Mouse (Mus musculus) lung, embryonic 15.5 days (tissue): ENCODE measurements at regions not wholly inside any gene's neighbourhood (a gene's known extent, or its start where the extent isn't known, plus 50 kb on each side); places are given as distances from the start of the nearest gene placed in this dataset.
"Not testable (repeated sequence)": the region's sequence is repeated elsewhere in the genome, so short reads cannot be mapped to it uniquely, and the experiment has no call there.

Source experiments
- ATAC-seq: fragments of 200-750 bp; cut with Nextera tagmentation; 2 replicates; pipeline ENCODE4 v1.8.0; 2017; ENCODE audit warnings: moderate number of reproducible peaks, borderline replicate concordance; ENCODE audit not compliant: low FRiP score, low TSS enrichment; ENCODE audit errors: extremely low read depth
- H3K27ac ChIP-seq: fragments of 300-500 bp; sonication (generic); 2 replicates; pipeline ENCODE4 v1.5.1; 2015; ENCODE audit warnings: moderate library complexity, mild to moderate bottlenecking, inconsistent platforms
- H3K27me3 ChIP-seq: fragments of 300-500 bp; sonication (generic); 2 replicates; pipeline ENCODE4 v1.6.1; 2015; ENCODE audit warnings: inconsistent platforms
- H3K36me3 ChIP-seq: fragments of 300-500 bp; sonication (generic); 2 replicates; pipeline ENCODE4 v1.6.1; 2015; ENCODE audit warnings: inconsistent platforms
- H3K4me1 ChIP-seq: fragments of 300-500 bp; sonication (generic); 2 replicates; pipeline ENCODE4 v1.6.1; 2015; ENCODE audit warnings: inconsistent platforms
- H3K4me2 ChIP-seq: fragments of 300-500 bp; sonication (generic); 2 replicates; pipeline ENCODE4 v1.6.1; 2015; ENCODE audit warnings: inconsistent platforms, mild to moderate bottlenecking, moderate library complexity
- H3K4me3 ChIP-seq: fragments of 300-500 bp; sonication (generic); 2 replicates; pipeline ENCODE4 v1.5.1; 2015; ENCODE audit warnings: mild to moderate bottlenecking, inconsistent platforms
- H3K9ac ChIP-seq: fragments of 300-500 bp; sonication (generic); 2 replicates; pipeline ENCODE4 v1.6.1; 2015; ENCODE audit warnings: inconsistent platforms
- H3K9me3 ChIP-seq: fragments of 300-500 bp; sonication (generic); 2 replicates; pipeline ENCODE4 v1.6.1; 2016; ENCODE audit warnings: inconsistent platforms
- WGBS: fragments of 180-500 bp; shearing (Covaris S2); methylation state at CpG from one replicate; pipeline ENCODE4 v1.1.7; 2015; 5-methylcytosine and 5-hydroxymethylcytosine counted together

DNA sequence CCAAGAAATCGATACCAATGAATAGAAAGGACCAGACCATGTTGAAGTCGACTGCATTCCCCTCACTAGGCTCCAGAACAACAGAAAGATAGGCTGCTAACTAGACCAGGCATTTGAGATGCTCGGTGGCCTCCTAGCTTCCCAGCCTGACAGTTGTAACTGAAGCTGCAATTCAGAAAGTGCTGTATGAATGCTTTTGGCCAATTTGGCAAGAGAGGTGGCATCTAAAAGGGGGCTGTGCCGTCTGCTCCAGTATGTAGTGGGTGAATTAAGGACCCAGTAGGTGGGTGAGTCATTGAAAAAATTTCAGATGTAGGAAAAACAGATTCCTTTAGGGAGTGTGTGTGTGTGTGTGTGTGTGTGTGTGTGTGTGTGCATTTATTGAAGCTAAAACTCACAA, 195.0 kb downstream of the Cep170 start:
- H3K4me3 ChIP-seq: no peak overlapping the region
- no peaks in the 10 kb centered on the region for H3K4me1 ChIP-seq
- H3K4me2 ChIP-seq: no peak overlapping the region
- H3K36me3 ChIP-seq: no peaks in the 10 kb centered on the region
- H3K9ac ChIP-seq: no peak overlapping the region
- 73% methylated on average over 4 of the region's 4 CpGs for WGBS
- ATAC-seq: no peak
- H3K9me3 ChIP-seq: no peaks in the 10 kb centered on the region
- no peak overlapping the region for H3K27ac ChIP-seq
- no peaks in the 10 kb centered on the region for H3K27me3 ChIP-seq

DNA sequence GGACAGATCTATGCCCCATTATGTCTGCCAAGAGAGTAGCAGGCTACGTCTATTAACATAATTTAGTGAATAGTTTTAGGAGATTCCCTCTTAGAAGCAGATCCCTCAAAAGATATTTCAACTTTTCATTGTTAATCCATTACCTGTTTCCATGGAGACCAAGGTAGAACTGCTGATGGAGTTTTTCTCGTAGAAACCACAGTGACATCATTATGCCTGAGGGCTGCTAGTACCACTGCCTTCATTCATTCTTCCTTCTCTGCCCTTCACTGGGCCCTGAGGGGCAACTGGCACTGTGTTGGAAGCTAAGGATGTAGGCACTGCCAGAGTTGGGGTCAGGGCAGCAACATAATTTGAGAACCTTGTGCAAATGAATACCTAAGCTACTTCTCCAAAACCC, 198.2 kb downstream of the Cep170 start:
- no peak for ATAC-seq
- no peaks in the 10 kb centered on the region for H3K4me1 ChIP-seq
- no peak overlapping the region for H3K4me3 ChIP-seq
- no peak overlapping the region for H3K27ac ChIP-seq
- no peak overlapping the region for H3K9ac ChIP-seq
- H3K9me3 ChIP-seq: no peaks in the 10 kb centered on the region
- WGBS: 72% methylated on average over 2 of the region's 2 CpGs
- no peak overlapping the region for H3K4me2 ChIP-seq
- no peaks in the 10 kb centered on the region for H3K27me3 ChIP-seq
- H3K36me3 ChIP-seq: no peaks in the 10 kb centered on the region

DNA sequence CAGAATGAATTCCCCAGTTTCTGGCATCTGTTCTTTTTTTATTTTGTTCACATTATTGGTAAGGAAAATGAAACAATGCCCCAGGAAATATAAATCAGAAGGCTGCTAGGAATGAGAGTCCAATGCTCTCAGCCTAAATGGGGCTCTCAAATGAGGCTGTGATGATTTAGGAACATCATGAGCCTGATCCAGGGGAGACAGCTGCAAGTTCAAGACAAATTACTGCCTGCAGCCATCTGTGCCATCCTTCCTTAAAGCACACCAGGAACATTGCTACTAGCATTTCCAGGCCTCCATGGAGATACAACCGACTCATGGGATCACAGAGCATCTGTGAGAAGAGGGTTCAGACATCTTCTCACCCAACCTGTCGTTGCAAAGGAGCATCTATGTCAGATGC, 219.6 kb downstream of the Cep170 start:
- WGBS: 61% methylated on average over 2 of the region's 2 CpGs

DNA sequence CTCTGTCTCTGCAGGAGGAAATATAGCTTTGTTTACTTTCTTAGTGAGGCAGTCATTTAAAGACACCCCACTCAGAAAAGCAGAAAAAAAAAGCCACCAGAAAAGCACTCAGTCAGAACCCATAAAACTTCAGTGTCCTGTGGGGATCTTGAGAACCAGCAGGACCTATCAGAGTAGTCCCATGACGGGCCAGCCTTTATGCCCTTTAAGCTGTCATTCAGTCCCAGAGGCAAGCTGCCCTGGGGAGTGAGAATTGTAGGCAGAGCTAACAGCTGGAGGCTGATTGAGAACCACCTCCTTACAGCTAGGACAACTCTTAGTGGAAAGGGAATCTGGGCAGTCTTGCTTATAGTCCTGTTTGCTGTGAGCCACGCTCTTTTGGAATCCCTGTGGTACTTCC, 225.7 kb downstream of the Cep170 start:
- ATAC-seq: no peak
- no peak overlapping the region for H3K9ac ChIP-seq
- WGBS: 52% methylated on average over 2 of the region's 2 CpGs
- no peaks in the 10 kb centered on the region for H3K4me1 ChIP-seq
- no peaks in the 10 kb centered on the region for H3K27me3 ChIP-seq
- H3K9me3 ChIP-seq: no peaks in the 10 kb centered on the region
- H3K36me3 ChIP-seq: no peaks in the 10 kb centered on the region
- H3K4me3 ChIP-seq: no peak overlapping the region
- no peak overlapping the region for H3K4me2 ChIP-seq
- H3K27ac ChIP-seq: no peak overlapping the region

More for the DNA sequence above, 219.6 kb downstream of the Cep170 start:
- no peaks in the 10 kb centered on the region for H3K4me1 ChIP-seq
- no peaks in the 10 kb centered on the region for H3K9me3 ChIP-seq
- H3K4me3 ChIP-seq: no peak overlapping the region
- H3K4me2 ChIP-seq: no peak overlapping the region
- H3K27me3 ChIP-seq: no peaks in the 10 kb centered on the region
- H3K9ac ChIP-seq: no peak overlapping the region
- ATAC-seq: no peak
- H3K27ac ChIP-seq: no peak overlapping the region
- H3K36me3 ChIP-seq: no peaks in the 10 kb centered on the region

DNA sequence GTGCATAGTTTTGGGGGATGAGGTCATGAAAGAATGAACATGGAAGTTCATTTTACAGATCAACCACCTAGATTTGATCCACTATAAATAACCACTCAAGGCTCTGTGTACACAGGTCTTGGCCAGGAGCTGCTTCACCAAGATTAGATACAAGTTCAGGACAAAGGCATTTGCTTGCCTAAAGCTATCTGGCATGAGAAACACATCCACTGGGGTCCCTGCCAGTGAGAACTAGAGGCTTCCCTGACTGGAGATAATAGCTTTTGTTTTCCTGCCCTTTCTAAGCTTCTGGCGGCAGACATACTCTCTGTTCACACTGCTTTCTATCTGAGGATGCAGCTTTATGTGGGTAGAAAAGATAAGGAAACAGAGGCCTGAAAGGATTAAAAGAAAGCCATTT, 240.2 kb downstream of the Cep170 start:
- Histone ChIP-seq H3K9ac (no peak overlapping the region), H3K9me3 (no peaks in the 10 kb centered on the region), H3K4me1 (no peaks in the 10 kb centered on the region), H3K36me3 (no peaks in the 10 kb centered on the region), H3K4me2 (no peak overlapping the region), H3K27ac (no peak overlapping the region), H3K4me3 (no peak overlapping the region), H3K27me3 (no peaks in the 10 kb centered on the region)
- ATAC-seq: no peak
- WGBS: 28% methylated on average over 1 of the region's 1 CpGs

DNA sequence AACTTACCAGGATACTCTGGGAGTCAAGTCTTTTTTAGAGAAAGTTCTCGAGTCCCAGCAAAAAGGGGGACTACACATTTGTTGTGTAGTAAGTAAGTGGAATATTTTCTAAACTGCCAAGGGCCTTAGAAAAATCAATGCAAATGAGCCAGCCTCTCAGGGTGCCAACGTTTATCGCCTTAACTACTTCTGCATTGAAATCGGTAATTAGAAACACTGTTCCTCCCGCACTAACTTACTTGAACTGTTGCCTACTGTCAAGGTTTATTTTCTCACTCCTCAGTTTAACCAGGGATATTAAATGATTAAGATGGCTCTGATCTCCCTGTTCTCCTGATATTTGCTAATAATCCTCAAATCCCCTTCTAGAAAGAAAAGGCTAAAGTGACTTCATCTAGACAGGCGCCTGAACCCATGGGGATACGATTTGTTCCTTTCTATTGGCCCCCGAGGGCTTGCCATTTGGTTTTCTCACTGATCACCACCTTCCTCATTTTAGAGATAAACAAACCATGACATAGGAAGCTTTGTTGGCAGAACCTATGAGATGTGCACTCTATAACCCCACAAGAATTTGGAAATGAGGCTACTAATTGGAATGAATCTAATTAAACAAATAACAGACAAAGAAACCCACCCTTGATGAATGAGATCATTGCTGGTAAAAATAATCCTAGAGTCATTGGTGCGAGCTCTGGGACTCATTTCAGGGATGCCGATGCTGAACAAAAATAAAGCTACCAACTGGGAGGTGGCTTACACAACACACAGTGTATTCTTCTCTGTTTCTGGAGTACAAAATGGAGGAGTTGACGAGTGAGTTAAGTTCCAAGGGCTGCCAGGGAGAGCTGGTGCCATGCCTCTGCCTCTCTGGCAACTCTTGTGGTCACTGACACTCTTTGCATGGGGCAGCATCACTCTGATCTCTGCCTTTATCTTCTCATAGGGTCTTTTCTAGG, 255.1 kb downstream of the Cep170 start:
- H3K9ac ChIP-seq: no peak overlapping the region
- ATAC-seq: no peak
- H3K4me1 ChIP-seq: no peaks in the 10 kb centered on the region
- H3K27me3 ChIP-seq: no peaks in the 10 kb centered on the region
- no peak overlapping the region for H3K4me2 ChIP-seq
- no peak overlapping the region for H3K4me3 ChIP-seq
- H3K27ac ChIP-seq: no peak overlapping the region
- H3K36me3 ChIP-seq: no peaks in the 10 kb centered on the region
- H3K9me3 ChIP-seq: no peaks in the 10 kb centered on the region
- 71% methylated on average over 11 of the region's 11 CpGs for WGBS

DNA sequence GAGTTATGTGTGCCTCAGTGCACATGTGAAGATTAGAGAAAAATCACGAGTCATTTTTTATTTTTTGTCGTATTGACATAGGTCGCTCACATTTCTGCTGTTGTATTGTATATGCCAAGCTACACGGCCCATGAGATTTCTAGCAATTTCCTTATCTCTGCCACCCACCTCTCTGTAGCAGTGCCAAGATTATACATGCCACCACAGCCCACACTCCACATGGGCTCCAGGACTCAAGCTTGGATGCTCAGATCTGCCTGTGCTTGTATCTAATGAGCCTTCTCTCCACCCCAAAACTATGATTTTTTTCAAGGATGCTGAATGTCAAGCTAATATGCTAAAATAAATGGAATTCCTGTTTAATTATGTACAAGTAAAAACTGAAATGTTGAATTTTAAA, 259.3 kb upstream of the Pld5 start:
- H3K9ac ChIP-seq: no peak overlapping the region
- H3K27me3 ChIP-seq: no peaks in the 10 kb centered on the region
- WGBS: 75% methylated on average over 4 of the region's 4 CpGs
- no peak for ATAC-seq
- no peaks in the 10 kb centered on the region for H3K36me3 ChIP-seq
- no peaks in the 10 kb centered on the region for H3K9me3 ChIP-seq
- H3K4me3 ChIP-seq: no peak overlapping the region
- H3K4me1 ChIP-seq: no peaks in the 10 kb centered on the region
- no peak overlapping the region for H3K4me2 ChIP-seq
- H3K27ac ChIP-seq: no peak overlapping the region

DNA sequence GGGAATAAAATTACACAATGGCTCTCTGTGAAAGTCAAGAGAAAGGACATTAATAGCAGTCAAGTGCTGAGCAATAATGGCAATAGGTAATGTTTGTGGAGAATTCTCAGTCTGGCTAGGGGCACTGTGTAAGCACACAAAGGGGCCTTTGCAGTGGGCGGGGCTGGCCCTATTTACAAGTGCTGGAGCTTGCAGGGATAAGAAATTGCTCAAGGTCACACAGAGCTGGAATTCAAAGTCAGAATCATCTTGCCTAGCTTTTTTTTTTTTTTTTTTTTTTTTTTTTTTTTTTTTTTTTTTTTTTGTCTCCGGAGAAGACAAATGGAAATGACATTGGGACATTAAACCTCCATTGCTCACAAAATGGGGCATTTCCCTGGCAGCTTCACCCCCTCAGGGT, 253.9 kb upstream of the Pld5 start:
- H3K36me3 ChIP-seq: no peaks in the 10 kb centered on the region
- 65% methylated on average over 2 of the region's 2 CpGs for WGBS
- ATAC-seq: no peak

DNA sequence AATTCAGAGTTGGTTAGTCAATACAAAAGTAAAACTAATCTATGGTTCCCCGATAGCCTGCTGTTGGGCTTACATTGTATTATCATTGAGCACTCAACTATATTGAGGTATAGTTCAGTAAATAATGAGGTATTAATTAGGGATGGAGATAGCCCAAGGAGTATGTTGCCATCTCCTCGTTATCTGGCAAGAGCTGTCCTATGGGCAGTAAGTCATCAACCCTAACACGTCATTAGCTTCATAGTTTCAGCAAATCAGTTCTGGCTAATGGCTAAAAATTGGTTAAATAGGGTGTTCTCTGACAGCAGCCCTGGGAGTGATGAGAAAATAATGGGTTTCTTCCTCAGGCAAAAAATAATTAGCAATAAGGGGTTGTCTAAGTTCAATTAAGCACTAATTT, 236.4 kb upstream of the Pld5 start:
- WGBS: 45% methylated on average over 3 of the region's 3 CpGs
- no peak for ATAC-seq
- Histone ChIP-seq H3K27ac (no peak overlapping the region), H3K4me3 (no peak overlapping the region), H3K9me3 (no peaks in the 10 kb centered on the region), H3K4me1 (no peaks in the 10 kb centered on the region), H3K4me2 (no peak overlapping the region), H3K36me3 (no peaks in the 10 kb centered on the region), H3K27me3 (no peaks in the 10 kb centered on the region), H3K9ac (no peak overlapping the region)

More for the DNA sequence above, 253.9 kb upstream of the Pld5 start:
- no peaks in the 10 kb centered on the region for H3K4me1 ChIP-seq
- H3K9me3 ChIP-seq: no peaks in the 10 kb centered on the region
- H3K4me3 ChIP-seq: no peak overlapping the region
- H3K27me3 ChIP-seq: no peaks in the 10 kb centered on the region
- no peak overlapping the region for H3K27ac ChIP-seq
- no peak overlapping the region for H3K4me2 ChIP-seq
- no peak overlapping the region for H3K9ac ChIP-seq

DNA sequence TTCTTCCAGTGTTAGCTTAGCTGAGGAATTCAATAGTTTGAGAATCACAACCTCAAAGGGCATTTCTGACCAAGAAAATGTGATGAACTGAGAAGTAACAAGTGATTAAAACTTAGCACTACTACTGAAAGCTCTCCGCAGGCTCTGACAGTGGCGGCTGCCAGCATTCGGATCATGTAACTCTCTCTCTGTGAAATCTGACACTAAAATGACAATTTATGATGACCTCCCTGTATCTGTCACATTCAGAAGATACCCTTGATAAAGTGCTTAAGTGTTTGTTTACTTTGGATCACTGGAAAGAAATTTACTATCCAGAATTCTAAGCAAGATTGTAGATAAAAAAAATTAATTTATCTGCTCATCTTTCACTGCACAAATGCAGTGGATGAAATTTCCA, 230.3 kb upstream of the Pld5 start:
- no peak overlapping the region for H3K27ac ChIP-seq
- no peaks in the 10 kb centered on the region for H3K9me3 ChIP-seq
- 28% methylated on average over 3 of the region's 3 CpGs for WGBS
- no peak overlapping the region for H3K4me3 ChIP-seq
- ATAC-seq: no peak
- H3K27me3 ChIP-seq: no peaks in the 10 kb centered on the region
- no peaks in the 10 kb centered on the region for H3K4me1 ChIP-seq
- H3K36me3 ChIP-seq: no peaks in the 10 kb centered on the region
- H3K4me2 ChIP-seq: no peak overlapping the region
- H3K9ac ChIP-seq: no peak overlapping the region

DNA sequence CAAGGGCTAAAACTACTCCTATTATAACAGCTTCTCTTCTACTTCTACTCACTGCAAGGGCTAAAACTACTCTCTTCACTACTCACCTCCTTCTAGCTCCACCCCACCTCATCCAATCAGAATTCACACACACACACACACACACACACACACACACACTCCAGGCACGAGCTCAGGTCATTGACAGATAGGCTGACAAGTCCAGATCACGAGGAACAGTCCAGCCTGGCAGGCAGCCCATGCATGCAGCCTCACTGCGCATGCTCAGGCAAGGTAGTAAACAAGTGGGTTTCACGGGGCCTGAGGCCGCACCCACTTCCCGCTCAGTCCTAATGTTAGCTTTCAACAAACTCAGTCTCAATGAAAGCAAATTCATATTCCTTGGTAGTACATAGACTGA, 229.6 kb upstream of the Pld5 start:
- H3K27ac ChIP-seq, H3K4me2 ChIP-seq, H3K9ac ChIP-seq, H3K4me3 ChIP-seq, H3K36me3 ChIP-seq, ATAC-seq, H3K9me3 ChIP-seq, H3K4me1 ChIP-seq, H3K27me3 ChIP-seq: not testable (repeated sequence)
- 36% methylated on average over 6 of the region's 6 CpGs for WGBS

DNA sequence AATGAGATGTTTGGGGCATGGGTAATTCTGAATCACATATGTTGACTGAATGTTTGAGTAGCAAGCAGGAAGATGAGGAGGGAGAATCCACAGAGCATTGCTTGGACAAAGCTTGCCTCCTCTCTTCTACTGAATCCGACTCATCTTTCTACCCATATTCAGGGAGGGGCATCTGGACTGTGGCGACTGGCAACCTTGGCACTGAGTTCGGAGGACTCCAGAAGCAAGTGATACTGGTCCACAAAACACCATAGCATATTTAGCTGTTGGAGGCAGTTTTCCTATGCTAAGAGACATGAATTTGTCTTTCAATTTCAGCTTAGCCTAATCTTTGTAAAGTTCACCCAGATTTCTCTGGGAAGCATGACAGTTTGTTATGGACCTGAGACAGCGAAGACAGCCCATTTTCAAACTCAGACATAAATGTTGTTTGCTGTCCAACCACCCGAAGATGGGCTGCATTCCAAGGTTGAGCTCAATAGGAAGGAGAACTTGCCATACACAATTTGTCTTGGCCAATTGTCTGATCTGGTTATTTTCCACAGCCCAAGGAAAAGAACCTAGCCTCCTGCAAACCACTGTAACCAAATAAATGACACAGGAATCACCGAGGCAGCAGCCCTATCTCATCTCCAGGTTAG, 224.0 kb upstream of the Pld5 start:
- ATAC-seq: no peak
- H3K27me3 ChIP-seq: no peaks in the 10 kb centered on the region
- H3K9ac ChIP-seq: no peak overlapping the region
- no peaks in the 10 kb centered on the region for H3K9me3 ChIP-seq
- H3K27ac ChIP-seq: no peak overlapping the region
- no peaks in the 10 kb centered on the region for H3K4me1 ChIP-seq
- H3K36me3 ChIP-seq: no peaks in the 10 kb centered on the region
- H3K4me3 ChIP-seq: no peak overlapping the region
- 68% methylated on average over 6 of the region's 6 CpGs for WGBS
- no peak overlapping the region for H3K4me2 ChIP-seq
